Mouse (Mus musculus): ENCODE data around the gene Guca2a.

GRCm38 (mm10) chr4:119631115-119631919 lies 6.2 kb upstream of the Guca2a start:
- no peak for TF ChIP-seq GATA1 (IDR thresholded peaks at IDR 0.05; ENCODE audit: low read length)
- TF ChIP-seq TAL1 (IDR thresholded peaks at IDR 0.05; ENCODE audit: low read length) = no peak
